Mouse (Mus musculus) liver, embryonic 11.5 days (tissue): Measurements from ENCODE around the gene Cd3g. TPM values are rescaled to one million over a fixed set of nuclear protein-coding genes. Genes with fewer than 3 reads are reported as not detected.
"Not testable (repeated sequence)": the region's sequence is repeated elsewhere in the genome, so short reads cannot be mapped to it uniquely, and the experiment has no call there.

Experiments used
- ATAC-seq: fragments of 200-750 bp; cut with Nextera tagmentation; replicated peaks from 2 replicates; pipeline ENCODE4 v1.8.0; 2017; ENCODE audit warnings: moderate number of reproducible peaks, mild to moderate bottlenecking, moderate TSS enrichment, moderate library complexity; ENCODE audit not compliant: low FRiP score
- DNase-seq: peaks from one replicate; pipeline ENCODE4 v3.0.0-alpha.2; 2017; ENCODE audit warnings: low spot score
- H3K27ac ChIP-seq: fragments of 300-500 bp; sonication (generic); 2 replicates; pipeline ENCODE4 v1.5.1; 2014; ENCODE audit warnings: mild to moderate bottlenecking, low read depth, low read length, control low read depth
- H3K27me3 ChIP-seq: fragments of 300-500 bp; sonication (generic); replicated peaks from 2 replicates; pipeline ENCODE4 v1.6.1; 2014; ENCODE audit warnings: low read length, mixed read lengths; ENCODE audit not compliant: control insufficient read depth, insufficient read depth
- H3K36me3 ChIP-seq: fragments of 300-500 bp; sonication (generic); 2 replicates; pipeline ENCODE4 v1.6.1; 2014; ENCODE audit warnings: mild to moderate bottlenecking, low read length, moderate library complexity, mixed read lengths; ENCODE audit not compliant: control insufficient read depth, insufficient read depth
- H3K4me1 ChIP-seq: fragments of 300-500 bp; sonication (generic); replicated peaks from 2 replicates; pipeline ENCODE4 v1.6.1; 2014; ENCODE audit warnings: low read length, mixed read lengths; ENCODE audit not compliant: control insufficient read depth, insufficient read depth
- H3K4me2 ChIP-seq: fragments of 300-500 bp; sonication (generic); 2 replicates; pipeline ENCODE4 v1.6.1; 2014; ENCODE audit warnings: mild to moderate bottlenecking, control low read depth, moderate library complexity
- H3K4me3 ChIP-seq: fragments of 300-500 bp; sonication (generic); 2 replicates; pipeline ENCODE4 v1.5.1; 2014; ENCODE audit warnings: low read depth, low read length, control low read depth
- H3K9ac ChIP-seq: fragments of 300-500 bp; sonication (generic); 2 replicates; pipeline ENCODE4 v1.6.1; 2014; ENCODE audit warnings: low read depth, low read length, control low read depth
- H3K9me3 ChIP-seq: fragments of 300-500 bp; sonication (generic); 2 replicates; pipeline ENCODE4 v1.6.1; 2016; ENCODE audit warnings: low read length, inconsistent platforms, mixed read lengths; ENCODE audit not compliant: control insufficient read depth
- WGBS: fragments of 180-500 bp; shearing (Covaris S2); extraction: QIAGEN DNeasy Blood & Tissue Kit; methylation state at CpG from one replicate; pipeline ENCODE4 v1.1.7; 2014; 5-methylcytosine and 5-hydroxymethylcytosine counted together
- polyA plus RNA-seq: library from polyadenylated mRNA; unstranded; fragments of >200 nt; fragmentation: Nextera tagmentation; extraction: Ambion mirVana; gene quantifications from 2 replicates; pipeline ENCODE4 v1.2.1, GENCODE M21; 2014

Cd3g gene
- polyA plus RNA-seq, 1 experiment from 2014 or later = 0.55 TPM

DNA sequence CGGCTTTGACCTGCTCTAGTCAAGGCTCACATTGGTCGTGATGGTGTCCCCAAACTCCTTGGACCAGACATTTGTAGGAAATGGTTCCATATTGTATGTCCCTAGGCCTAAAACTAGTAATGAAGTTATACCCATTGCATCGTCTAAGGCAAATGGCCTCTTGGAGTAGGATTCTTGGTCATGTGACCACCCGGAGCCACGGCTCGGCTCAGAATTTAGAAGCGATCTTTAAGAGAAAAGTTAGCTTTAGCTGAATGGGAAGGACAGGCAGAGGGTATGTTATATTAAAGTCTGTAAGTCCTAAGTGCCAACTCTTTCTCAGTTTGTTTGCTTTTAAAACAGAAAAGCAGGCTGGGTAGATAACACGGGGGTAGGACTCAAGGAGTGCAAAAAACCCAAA is 1.9 kb upstream of the Cd3g start:
- 85% methylated on average over 8 of the region's 8 CpGs for WGBS
- H3K4me3 ChIP-seq = no peak overlapping the region
- no peak overlapping the region for H3K27ac ChIP-seq
- no peak overlapping the region for H3K4me2 ChIP-seq
- H3K4me1 ChIP-seq = peaks cover 7% of the 10 kb centered on the region; the same call in 1 of the 2 replicates
- H3K9ac ChIP-seq = no peak overlapping the region
- H3K9me3 ChIP-seq = no peaks in the 10 kb centered on the region
- 0 out of 2 replicates have a peak, but pooled peaks cover 3% of the 10 kb centered on the region for H3K27me3 ChIP-seq
- ATAC-seq = no peak
- no peak for DNase-seq
- H3K36me3 ChIP-seq = no peaks in the 10 kb centered on the region

DNA sequence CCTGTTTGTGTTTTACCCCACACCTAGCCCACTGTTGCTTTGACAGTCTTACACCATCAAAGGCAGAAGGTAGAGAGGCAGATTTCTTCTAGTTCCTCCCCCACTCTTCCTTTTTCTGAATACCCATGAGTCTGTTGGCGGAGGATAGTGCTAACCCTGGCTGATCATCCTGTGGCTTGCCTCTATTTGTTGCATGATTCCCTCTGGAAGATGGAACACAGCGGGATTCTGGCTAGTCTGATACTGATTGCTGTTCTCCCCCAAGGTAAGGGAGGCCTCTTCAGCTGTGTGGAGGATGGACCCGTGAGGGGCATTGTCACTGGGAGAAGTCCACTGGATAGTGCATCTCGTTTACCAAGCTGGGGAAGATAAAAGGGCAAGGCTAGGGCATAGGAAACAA is 1.4 kb upstream of the Cd3g start, which contains the start of gene Cd3d:
Cd3d (plus strand) TSS at position 111 of the 400 bp plus-strand sequence.
- Histone ChIP-seq H3K27ac (no peak within 1 kb of the TSS), H3K4me1 (peaks cover 7% of the 10 kb centered on the region; the same call in 1 of the 2 replicates), H3K4me2 (no peak within 1 kb of the TSS), H3K9ac (no peak within 1 kb of the TSS), H3K9me3 (no peaks in the 10 kb centered on the region), H3K4me3 (no peak within 1 kb of the TSS), H3K36me3 (no peaks in the 10 kb centered on the region), H3K27me3 (0 out of 2 replicates have a peak, but pooled peaks cover 3% of the 10 kb centered on the region)
- ATAC-seq (no peak), DNase-seq (no peak)
- WGBS = 76% methylated on average over 4 of the region's 4 CpGs

DNA sequence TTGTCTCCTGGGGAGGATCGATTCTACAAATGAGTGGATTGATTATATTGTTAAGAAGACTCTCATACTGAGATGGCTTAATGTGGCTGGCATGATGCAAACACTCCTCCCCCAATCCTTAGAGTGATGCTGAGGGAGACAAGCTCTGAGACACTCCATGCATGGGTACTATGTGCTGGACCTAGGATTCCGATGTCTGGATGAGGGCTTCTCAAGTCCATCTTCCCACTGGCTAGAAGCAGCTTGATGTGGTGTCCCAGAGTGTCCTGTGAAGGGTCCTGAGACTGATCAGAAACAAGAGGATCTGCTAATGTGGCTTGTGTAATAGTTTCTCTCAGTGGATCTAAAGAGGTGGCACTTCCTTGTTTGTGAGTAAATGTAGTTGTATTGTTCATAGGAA is 873 bp upstream of the Cd3g start:
- Histone ChIP-seq H3K9me3 (no peaks in the 10 kb centered on the region), H3K36me3 (no peaks in the 10 kb centered on the region), H3K4me1 (peaks cover 7% of the 10 kb centered on the region; the same call in 1 of the 2 replicates), H3K4me3 (no peak overlapping the region), H3K27me3 (0 out of 2 replicates have a peak, but pooled peaks cover 3% of the 10 kb centered on the region), H3K4me2 (no peak overlapping the region), H3K9ac (no peak overlapping the region), H3K27ac (no peak overlapping the region)
- no peak for ATAC-seq
- 84% methylated on average over 2 of the region's 2 CpGs for WGBS
- no peak for DNase-seq

DNA sequence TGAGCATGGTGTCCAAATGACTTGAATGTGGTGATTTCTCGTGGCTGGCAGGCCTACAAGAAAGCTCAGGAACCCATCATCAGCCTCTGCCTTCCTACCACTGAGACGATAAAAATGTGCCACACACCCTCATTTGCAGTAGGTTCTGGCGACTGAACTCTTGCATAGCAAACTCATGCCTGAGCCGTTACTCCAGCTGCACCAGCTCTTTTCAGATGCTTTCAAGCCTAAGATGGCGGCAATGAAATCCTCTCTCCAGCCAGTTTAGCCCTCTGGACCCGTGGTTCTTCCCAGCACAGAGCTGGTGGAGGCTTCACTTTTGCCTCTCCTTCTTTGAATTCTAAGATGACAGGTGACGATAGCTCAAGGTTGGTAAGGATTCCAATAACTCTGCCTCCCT is 425 bp downstream of the Cd3g start:
- Histone ChIP-seq H3K9me3 (no peaks in the 10 kb centered on the region), H3K27ac (no peak overlapping the region), H3K4me1 (peaks cover 7% of the 10 kb centered on the region; the same call in 1 of the 2 replicates), H3K9ac (no peak overlapping the region), H3K27me3 (0 out of 2 replicates have a peak, but pooled peaks cover 3% of the 10 kb centered on the region), H3K4me3 (no peak overlapping the region), H3K36me3 (no peaks in the 10 kb centered on the region), H3K4me2 (no peak overlapping the region)
- no peak for DNase-seq
- 76% methylated on average over 7 of the region's 7 CpGs for WGBS
- no peak for ATAC-seq

DNA sequence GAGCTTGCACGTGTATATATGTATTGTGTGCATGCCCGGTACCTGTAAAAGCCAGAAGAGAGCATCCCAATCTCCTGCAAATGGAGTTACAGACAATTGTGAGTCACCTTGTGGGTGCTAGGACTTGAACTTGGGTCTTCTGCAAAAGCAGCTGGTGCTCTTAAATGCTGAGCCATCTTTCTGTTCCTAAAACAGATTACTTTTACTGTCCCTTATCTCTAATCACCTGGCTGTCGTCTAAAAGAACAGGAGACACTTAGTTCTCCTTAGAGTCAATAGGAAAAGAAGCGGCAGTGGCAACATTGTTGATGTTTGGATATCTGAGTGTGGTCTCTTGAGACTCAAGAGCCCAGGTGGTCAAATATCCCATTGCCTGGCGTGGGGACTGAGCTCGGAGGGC is 2.4 kb downstream of the Cd3g start:
- H3K4me1 ChIP-seq = peaks cover 7% of the 10 kb centered on the region; the same call in 1 of the 2 replicates
- H3K27ac ChIP-seq = no peak overlapping the region
- WGBS = 54% methylated on average over 6 of the region's 6 CpGs
- no peak overlapping the region for H3K4me3 ChIP-seq
- H3K9me3 ChIP-seq = no peaks in the 10 kb centered on the region
- no peak for DNase-seq
- H3K9ac ChIP-seq = no peak overlapping the region
- no peak overlapping the region for H3K4me2 ChIP-seq
- H3K27me3 ChIP-seq = peaks cover 15% of the 10 kb centered on the region
- ATAC-seq = no peak
- H3K36me3 ChIP-seq = no peaks in the 10 kb centered on the region

DNA sequence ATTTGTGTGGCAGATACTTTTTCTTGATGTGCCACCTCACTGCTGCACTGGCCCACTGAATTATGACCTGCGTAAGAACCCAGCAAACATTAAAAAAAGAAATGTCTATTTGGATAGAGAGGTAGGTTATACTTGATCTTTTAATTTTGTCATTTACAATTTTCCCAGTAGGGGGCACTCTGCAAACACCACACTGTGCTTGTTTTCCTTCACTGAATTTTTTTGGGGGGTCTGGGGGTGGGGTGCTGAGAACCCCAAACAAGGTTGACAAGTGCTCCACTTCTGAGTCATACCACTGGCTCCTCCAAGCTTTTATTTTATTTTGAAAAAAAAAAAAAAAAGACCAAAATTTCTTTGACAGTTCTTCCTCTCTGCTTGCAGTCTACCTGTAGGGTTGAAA is 10.8 kb downstream of the Cd3g start:
- no peak for DNase-seq
- WGBS = 58% methylated on average over 1 of the region's 1 CpGs
- no peak for ATAC-seq
- Histone ChIP-seq H3K4me2 (no peak overlapping the region), H3K9ac (no peak overlapping the region), H3K4me1 (peaks cover 8% of the 10 kb centered on the region; the same call in 1 of the 2 replicates), H3K9me3 (no peaks in the 10 kb centered on the region), H3K4me3 (no peak overlapping the region), H3K27ac (no peak overlapping the region), H3K27me3 (peaks cover 20% of the 10 kb centered on the region), H3K36me3 (no peaks in the 10 kb centered on the region)

- not testable (repeated sequence) for H3K9me3 ChIP-seq, DNase-seq, H3K36me3 ChIP-seq, H3K27ac ChIP-seq, H3K9ac ChIP-seq, H3K4me3 ChIP-seq, H3K4me2 ChIP-seq, H3K27me3 ChIP-seq, ATAC-seq
- 83% methylated on average over 5 of the region's 5 CpGs for WGBS
- H3K4me1 ChIP-seq = peaks cover 12% of the 10 kb centered on the region; the same call in 1 of the 2 replicates
Measured at GRCm38 (mm10) chr9:44967763-44968162, 12.5 kb downstream of the Cd3g start.

DNA sequence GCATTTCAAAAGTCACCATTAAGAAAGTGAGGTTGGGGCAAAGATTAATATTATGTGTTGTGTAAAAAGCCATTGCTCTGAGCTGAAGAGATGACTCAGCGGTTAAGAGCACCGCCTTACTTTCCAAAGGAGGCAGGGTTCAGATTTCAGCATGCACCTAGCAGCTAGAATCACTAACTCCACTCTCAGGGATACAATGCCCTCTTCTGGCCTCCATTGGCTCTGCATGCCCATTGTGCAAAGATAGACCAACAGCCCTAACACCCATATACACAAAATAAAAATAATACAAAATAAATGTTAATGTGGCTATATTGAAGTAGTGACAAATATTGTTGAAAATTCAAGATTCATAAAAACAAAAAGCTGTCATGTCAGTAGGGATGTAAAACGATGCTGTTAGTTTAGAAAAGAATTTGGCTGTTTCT is 13.4 kb downstream of the Cd3g start:
- Histone ChIP-seq H3K27me3 (peaks cover 4% of the 10 kb centered on the region; the same call in 1 of the 2 replicates), H3K9me3 (no peaks in the 10 kb centered on the region), H3K4me1 (peaks cover 12% of the 10 kb centered on the region; the same call in 1 of the 2 replicates), H3K9ac (no peak overlapping the region), H3K4me2 (no peak overlapping the region), H3K4me3 (no peak overlapping the region), H3K36me3 (0 out of 2 replicates have a peak, but pooled peaks cover 4% of the 10 kb centered on the region), H3K27ac (no peak overlapping the region)
- 19% methylated on average over 3 of the region's 3 CpGs for WGBS
- peak; percentile 40; the same call in 1 of the 2 replicates for ATAC-seq
- no peak for DNase-seq

DNA sequence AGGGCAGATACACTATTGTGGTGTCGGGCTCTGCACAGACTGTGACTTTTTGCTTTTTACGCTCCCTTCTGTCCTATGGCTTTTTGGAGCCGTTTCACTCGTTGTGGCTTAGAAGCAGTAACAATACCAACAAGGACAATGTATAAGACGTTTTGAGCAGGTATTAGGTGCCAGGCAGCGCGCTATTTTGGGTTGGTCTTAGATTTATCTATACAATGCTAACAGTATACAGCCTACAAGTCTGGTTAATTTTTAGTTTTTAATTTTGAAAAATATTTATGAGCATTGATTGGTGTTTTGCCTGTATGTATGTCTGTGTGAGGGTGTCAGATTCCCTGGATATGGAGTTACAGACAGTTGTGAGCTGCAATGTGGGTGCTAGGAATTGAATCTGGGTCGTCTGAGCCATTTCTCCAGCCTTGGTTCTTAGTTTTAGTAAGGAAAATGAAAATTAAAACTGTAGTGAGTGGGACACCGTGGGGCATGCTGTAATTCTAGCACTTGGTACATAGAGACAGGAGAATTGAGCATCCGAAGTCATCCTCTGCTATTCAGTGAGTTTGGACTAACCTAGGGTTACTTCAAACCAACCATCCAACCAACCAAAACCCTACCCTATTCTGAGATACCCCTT is 14.3 kb downstream of the Cd3g start:
- peaks cover 12% of the 10 kb centered on the region; the same call in 1 of the 2 replicates for H3K4me1 ChIP-seq
- H3K27ac ChIP-seq = peak overlapping the region; percentile 8; the same call in 1 of the 2 replicates
- no peak for DNase-seq
- H3K9me3 ChIP-seq = no peaks in the 10 kb centered on the region
- WGBS = 13% methylated on average over 10 of the region's 10 CpGs
- peak overlapping the region; percentile 45; the same call in 1 of the 2 replicates for H3K9ac ChIP-seq
- H3K4me2 ChIP-seq = peak overlapping the region; percentile 85
- ATAC-seq = peak; percentile 35; the same call in 1 of the 2 replicates
- peaks cover 10% of the 10 kb centered on the region; the same call in 1 of the 2 replicates for H3K36me3 ChIP-seq
- H3K4me3 ChIP-seq = peak overlapping the region; percentile 79
- H3K27me3 ChIP-seq = no peaks in the 10 kb centered on the region
